Mouse (Mus musculus) erythroblast, embryonic 14.5 days (primary cell): ENCODE measurements around the gene Ptpn12. TPM values are rescaled to one million over a fixed set of nuclear protein-coding genes. Genes with fewer than 3 reads are reported as not detected.
"Not testable (repeated sequence)": the region's sequence is repeated elsewhere in the genome, so short reads cannot be mapped to it uniquely, and the experiment has no call there.

Experiments
- H3K27me3 ChIP-seq: 2 replicates; pipeline ENCODE4 v1.6.1; 2012; ENCODE audit warnings: inconsistent platforms; ENCODE audit not compliant: control insufficient read depth
- H3K36me3 ChIP-seq: 2 replicates; pipeline ENCODE4 v1.6.1; 2012; ENCODE audit warnings: mild to moderate bottlenecking, inconsistent platforms; ENCODE audit not compliant: control insufficient read depth
- H3K4me1 ChIP-seq: 2 replicates; pipeline ENCODE4 v1.6.1; 2012; ENCODE audit warnings: inconsistent platforms; ENCODE audit not compliant: control insufficient read depth
- H3K4me3 ChIP-seq: replicated peaks from 2 replicates; pipeline ENCODE3; 2012; ENCODE audit warnings: moderate library complexity, mild to moderate bottlenecking, inconsistent platforms
- H3K9me3 ChIP-seq: 2 replicates; pipeline ENCODE4 v1.6.1; 2012; ENCODE audit warnings: low read length, inconsistent platforms, mixed read lengths; ENCODE audit not compliant: control insufficient read depth
- GATA1 ChIP-seq: IDR thresholded peaks from 2 replicates; pipeline ENCODE4 v1.6.1; 2012; ENCODE audit warnings: low read length, inconsistent platforms, mixed read lengths
- TAL1 ChIP-seq: IDR thresholded peaks from 3 replicates; pipeline ENCODE4 v1.6.1; 2012; ENCODE audit warnings: low read length, inconsistent platforms, mixed read lengths
- polyA plus RNA-seq: library from polyadenylated mRNA; stranded (reverse); fragments of >175 nt; gene quantifications from 2 replicates; pipeline ENCODE4 v1.2.3, GENCODE M21; 2012

Ptpn12 gene
- polyA plus RNA-seq, 1 experiment: 0.43 TPM

- TF ChIP-seq GATA1: no peak
- no peak for TF ChIP-seq TAL1
- Histone ChIP-seq H3K36me3 (peaks cover 22% of the 10 kb centered on the region), H3K4me3 (peak overlapping the region; percentile 83), H3K9me3 (no peaks in the 10 kb centered on the region), H3K4me1 (peaks cover 67% of the 10 kb centered on the region), H3K27me3 (no peaks in the 10 kb centered on the region)
These were observed 105.6 kb downstream of the Ptpn12 start for GRCm38 (mm10) chr5:20950093-20950492.

DNA sequence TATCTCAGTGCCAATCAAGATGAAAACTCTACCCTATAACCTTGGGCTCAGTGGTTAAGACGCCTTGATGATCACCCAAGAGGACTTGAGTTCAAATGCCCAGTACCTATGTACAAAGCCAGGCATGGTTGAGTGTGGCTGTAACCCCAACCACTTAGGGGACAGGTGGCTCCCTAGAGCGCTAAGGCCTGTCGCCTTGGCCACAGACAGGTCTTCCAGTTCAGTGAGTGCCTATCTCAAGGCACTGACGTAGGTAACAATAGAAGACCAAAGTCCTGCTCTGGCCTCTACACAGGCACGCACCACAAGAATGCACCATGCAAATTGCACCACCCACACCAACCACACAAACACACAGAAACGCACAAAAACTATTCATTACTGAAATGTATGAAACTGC lies 108.8 kb downstream of the Ptpn12 start:
- no peak for TF ChIP-seq GATA1
- no peak for TF ChIP-seq TAL1
- Histone ChIP-seq H3K4me1 (peaks cover 66% of the 10 kb centered on the region), H3K4me3 (no peak overlapping the region), H3K9me3 (no peaks in the 10 kb centered on the region), H3K36me3 (peaks cover 17% of the 10 kb centered on the region), H3K27me3 (no peaks in the 10 kb centered on the region)

- H3K4me3 ChIP-seq: peak overlapping the region; percentile 51
- peaks cover 83% of the 10 kb centered on the region for H3K4me1 ChIP-seq
- H3K9me3 ChIP-seq: no peaks in the 10 kb centered on the region
- H3K27me3 ChIP-seq: no peaks in the 10 kb centered on the region
- TF ChIP-seq GATA1: no peak
- TF ChIP-seq TAL1: no peak
- H3K36me3 ChIP-seq: peaks cover 29% of the 10 kb centered on the region
These were observed 110.6 kb downstream of the Ptpn12 start for GRCm38 (mm10) chr5:20944961-20945748.

- H3K4me1 ChIP-seq: peaks cover 86% of the 10 kb centered on the region
- not testable (repeated sequence) for H3K4me3 ChIP-seq, H3K9me3 ChIP-seq, H3K27me3 ChIP-seq
- H3K36me3 ChIP-seq: peaks cover 38% of the 10 kb centered on the region
These were observed 111.9 kb downstream of the Ptpn12 start for GRCm38 (mm10) chr5:20943791-20944190.

DNA sequence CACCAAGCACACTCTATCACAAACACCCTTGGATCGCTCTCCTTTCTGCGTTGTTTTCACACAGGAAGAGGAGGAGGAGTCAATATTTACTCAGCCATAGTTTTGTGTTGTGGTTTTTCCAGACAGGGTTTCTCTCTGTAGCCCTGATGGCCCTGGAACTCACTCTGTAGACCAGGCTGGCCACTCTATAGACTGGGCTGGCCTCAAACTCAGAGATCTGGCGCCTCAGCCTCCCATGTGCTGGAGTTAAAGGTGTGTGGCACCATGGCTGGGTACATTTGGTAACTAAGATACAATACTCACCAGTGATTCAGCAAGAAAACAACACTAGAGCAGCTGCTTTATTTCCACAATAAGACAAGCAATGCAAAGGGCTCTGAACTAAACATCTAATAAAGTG lies 113.2 kb downstream of the Ptpn12 start:
- Histone ChIP-seq H3K27me3 (no peaks in the 10 kb centered on the region), H3K36me3 (peaks cover 39% of the 10 kb centered on the region), H3K9me3 (no peaks in the 10 kb centered on the region), H3K4me3 (no peak overlapping the region), H3K4me1 (peaks cover 83% of the 10 kb centered on the region)
- TF ChIP-seq GATA1 (no peak), TAL1 (no peak)

DNA sequence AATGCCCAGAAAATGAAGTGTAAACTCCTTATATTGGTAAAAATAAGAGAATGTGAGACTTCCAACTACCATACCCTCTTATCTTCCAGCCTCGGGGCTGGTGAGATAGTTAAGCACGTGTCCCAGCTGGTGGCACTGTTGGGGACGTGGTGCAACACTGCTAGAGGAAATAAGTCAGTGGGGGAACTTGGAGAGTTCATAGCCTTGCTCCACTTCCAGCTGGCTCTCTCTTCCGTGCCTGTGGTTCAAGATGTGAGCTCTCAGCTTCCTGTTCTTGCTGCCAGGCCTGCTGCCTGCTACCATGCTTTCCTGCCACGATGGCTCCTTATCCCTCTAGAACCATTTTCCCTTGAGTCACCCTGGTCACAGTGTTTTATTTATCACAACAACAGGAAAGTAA lies 114.5 kb downstream of the Ptpn12 start:
- Histone ChIP-seq H3K36me3 (peaks cover 37% of the 10 kb centered on the region), H3K4me3 (peak overlapping the region; percentile 19), H3K27me3 (no peaks in the 10 kb centered on the region), H3K4me1 (peaks cover 73% of the 10 kb centered on the region), H3K9me3 (no peaks in the 10 kb centered on the region)
- TF ChIP-seq TAL1 (no peak), GATA1 (peak; percentile 59; the same call in 1 of the 2 replicates)

- Histone ChIP-seq H3K36me3 (peaks cover 42% of the 10 kb centered on the region), H3K4me3 (peak overlapping the region; percentile 2)
- TF ChIP-seq GATA1 (no peak), TAL1 (no peak)
These were observed 115.0 kb downstream of the Ptpn12 start for GRCm38 (mm10) chr5:20940696-20941095.

DNA sequence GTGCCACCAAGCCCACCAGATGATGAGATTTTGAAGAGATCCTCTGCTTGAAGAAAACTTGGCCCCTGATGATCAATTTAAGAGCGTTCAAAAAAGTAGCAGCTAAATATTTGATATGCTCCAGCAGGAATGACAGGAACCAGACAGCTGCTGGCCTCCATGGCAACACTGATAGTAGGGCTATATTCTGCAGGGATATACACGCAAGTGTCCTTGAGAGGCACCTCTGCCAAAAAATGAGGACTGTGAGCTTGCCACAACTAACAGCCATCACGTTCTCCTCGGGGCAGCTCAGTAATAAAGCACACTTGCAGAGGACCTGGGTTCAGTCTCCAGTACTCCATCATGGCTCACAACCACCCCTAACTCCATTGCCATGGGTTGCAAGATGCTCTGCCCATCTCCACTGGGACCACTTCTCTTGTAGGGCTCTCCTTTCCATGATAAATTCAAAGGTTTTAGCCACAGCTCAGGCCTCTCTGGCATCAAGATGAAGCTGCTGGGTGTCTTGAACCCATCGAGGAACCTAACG lies 115.6 kb downstream of the Ptpn12 start:
- Histone ChIP-seq H3K9me3 (no peaks in the 10 kb centered on the region), H3K36me3 (peaks cover 46% of the 10 kb centered on the region), H3K27me3 (no peaks in the 10 kb centered on the region), H3K4me1 (peaks cover 75% of the 10 kb centered on the region), H3K4me3 (no peak overlapping the region)
- TF ChIP-seq TAL1 (no peak), GATA1 (no peak)

More at GRCm38 (mm10) chr5:20940696-20941095, 115.0 kb downstream of the Ptpn12 start:
- no peaks in the 10 kb centered on the region for H3K9me3 ChIP-seq
- H3K27me3 ChIP-seq: no peaks in the 10 kb centered on the region
- H3K4me1 ChIP-seq: peaks cover 75% of the 10 kb centered on the region

- no peak for TF ChIP-seq GATA1
- TF ChIP-seq TAL1: no peak
- Histone ChIP-seq H3K36me3 (peaks cover 46% of the 10 kb centered on the region), H3K27me3 (no peaks in the 10 kb centered on the region), H3K4me3 (no peak overlapping the region), H3K9me3 (no peaks in the 10 kb centered on the region), H3K4me1 (peaks cover 73% of the 10 kb centered on the region)
These were observed 117.2 kb downstream of the Ptpn12 start for GRCm38 (mm10) chr5:20938523-20938922.

Other genes with a start within 250 kb of the Ptpn12 start
- 0.02 and 0.04 TPM in 2 replicates for gene Phtf2, start 173.8 kb downstream of the Ptpn12 start, polyA plus RNA-seq
- 1.1 and 1.2 TPM in 2 replicates for gene Tmem60, start 173.7 kb downstream of the Ptpn12 start, polyA plus RNA-seq
- gene Rsbn1l, start 99.5 kb downstream of the Ptpn12 start, polyA plus RNA-seq: 1.2 and 1.7 TPM in 2 replicates
- 0.01 and 0.03 TPM in 2 replicates for gene Gsap, start 130.3 kb upstream of the Ptpn12 start, polyA plus RNA-seq